Mouse (Mus musculus) skeletal muscle tissue, adult 2 months (tissue): ENCODE data around the gene Cd47.
A peak's percentile ranks its signal among the peaks of the same experiment; 100 is the strongest.

Experiments
- DNase-seq: peaks from one replicate; pipeline ENCODE4 v3.0.0-alpha.2; 2012; ENCODE audit warnings: low read depth, low spot score

Gene Cd47

DNA sequence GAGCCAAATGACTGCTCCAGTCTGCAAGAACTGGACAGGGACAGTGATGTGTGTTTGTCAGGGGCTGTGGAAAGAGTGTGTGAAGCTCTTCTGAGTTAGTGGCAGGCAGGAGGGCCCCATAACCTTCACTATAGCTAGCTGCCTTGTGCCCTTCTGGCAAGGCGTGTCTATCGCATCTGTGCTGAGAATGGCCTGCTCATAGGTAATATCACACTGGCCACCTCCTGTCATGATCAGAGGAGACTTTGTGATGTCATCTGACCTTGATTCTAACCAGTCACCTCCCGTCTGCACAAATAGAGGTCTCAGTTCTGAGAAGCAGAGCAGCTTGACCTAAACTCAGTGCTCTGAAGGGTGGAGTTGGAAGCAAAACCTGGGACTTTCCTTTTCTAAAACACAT is 148.0 kb downstream of the Cd47 start:
- DNase-seq = no peak

DNA sequence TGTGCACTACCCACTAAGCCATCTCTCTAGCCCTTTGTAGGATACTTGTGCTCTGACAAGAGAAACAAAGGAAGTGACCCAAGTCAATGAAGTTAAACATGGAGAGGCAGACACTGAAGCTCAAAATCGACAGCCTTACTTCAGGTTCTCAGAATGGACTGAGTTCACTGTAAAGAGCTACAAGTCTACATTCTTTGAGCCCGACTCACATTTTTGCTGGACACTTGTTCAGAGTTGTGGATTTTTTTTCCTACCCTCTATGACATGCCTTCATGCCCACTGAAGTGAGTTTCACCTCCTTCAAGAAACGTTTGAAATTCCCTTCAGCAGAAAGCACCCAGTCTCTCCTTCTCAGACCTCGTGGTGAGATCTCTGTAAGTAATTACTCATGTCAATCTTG is 148.9 kb downstream of the Cd47 start:
- DNase-seq = no peak

DNA sequence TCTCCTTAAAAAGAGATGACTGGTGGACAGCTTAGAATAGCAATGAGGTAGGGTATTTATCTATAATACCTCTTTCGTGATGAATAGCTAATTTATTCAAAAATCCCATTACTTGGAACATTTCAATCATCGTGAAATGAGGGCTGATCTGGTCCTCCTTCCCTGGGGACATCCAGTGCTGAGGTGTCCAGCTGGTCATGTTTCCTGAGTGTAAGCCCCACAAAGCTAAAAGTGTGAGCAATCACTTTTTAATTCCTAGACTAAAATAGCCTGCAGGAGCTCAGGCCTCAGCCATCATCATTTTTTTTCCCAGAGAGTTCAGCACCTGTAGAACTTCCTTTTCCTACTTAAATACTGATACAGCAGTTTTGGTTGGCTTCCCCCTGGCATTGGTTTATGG is 150.0 kb downstream of the Cd47 start:
- DNase-seq = no peak

DNA sequence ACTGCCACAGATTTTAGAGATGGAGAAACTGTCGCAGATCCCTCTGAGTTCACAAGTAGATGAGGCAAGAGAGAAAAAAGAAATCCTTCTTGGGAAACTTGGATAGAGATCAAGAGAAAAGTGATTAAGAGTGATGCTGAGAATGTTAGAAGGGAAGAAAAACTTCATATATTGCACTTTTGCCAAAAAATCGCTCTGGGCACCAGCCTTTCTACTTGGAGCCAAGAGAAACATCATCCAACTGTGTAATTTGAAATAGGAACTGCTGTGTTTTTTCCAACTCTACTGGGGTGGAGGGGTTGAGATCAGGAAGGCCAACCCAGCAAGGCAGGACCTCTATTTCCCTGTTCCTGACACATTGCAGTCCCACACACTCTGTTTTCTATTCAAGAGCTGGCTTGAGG is 151.0 kb downstream of the Cd47 start:
- DNase-seq = peak; percentile 81

DNA sequence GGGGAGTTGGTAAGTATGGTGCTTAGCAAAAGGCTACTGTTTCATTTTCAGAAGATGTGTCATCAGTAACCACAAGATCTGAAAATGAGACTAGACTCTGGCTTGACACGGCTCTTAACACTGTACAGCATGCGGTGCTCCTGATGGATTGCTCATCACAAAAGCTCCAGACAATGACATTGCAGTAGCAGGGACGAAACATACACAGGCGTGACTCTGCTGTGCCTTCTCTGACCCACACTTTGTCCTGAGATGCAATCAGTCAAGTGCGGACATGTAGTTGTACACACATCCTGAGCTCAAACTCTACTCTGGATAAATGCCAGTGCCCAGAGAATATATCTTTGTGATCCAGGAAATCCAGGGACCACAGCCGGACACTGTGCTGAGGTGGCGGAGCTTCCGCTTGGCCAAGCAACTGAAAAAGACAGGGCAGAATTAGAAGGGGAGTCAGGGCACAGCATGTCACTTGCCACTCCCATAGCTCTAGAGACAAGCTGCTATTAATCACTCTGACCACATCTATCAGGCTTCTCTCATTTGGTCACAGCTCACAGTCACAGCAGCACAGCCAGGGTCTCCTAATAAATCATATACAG is 151.7 kb downstream of the Cd47 start:
- no peak for DNase-seq

DNA sequence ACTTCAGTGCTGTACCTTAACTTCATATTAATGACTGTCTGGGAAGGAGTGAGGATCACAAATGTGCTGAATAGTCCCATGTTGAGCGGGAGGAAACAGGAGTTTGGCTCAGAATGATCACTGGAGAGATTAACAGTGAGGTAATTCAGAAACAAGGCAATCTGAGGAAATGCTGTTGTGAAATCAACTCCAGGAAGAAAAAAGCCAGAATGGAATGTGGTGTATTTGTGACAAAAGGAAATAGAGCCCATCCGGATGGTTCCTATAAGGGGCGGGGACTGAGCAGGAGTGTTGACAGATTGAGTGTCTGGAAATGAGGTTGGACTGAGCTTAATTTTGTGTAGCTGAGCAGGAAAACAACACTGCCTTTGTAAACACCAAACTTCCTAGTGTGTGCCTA is 153.5 kb downstream of the Cd47 start:
- peak; percentile 62 for DNase-seq

DNA sequence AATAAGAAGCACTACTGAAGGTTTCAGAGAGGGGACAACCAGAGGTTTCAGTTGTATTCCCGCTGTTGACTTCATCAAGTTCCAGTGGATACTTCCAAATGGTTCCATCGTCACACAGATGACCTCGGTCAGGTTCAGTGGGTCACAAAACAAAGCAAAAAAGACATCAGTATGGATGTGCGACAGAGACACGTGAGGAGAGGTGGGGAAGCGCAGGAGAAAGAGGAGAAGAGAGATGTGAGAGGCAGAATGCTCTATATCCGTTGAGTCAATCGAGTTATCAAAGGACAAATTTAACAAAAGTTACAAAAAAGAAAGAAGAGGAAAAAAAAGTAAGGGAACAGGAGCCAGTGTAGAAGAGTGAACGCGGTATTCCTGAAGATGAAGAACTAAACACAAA is 154.6 kb downstream of the Cd47 start:
- no peak for DNase-seq

DNA sequence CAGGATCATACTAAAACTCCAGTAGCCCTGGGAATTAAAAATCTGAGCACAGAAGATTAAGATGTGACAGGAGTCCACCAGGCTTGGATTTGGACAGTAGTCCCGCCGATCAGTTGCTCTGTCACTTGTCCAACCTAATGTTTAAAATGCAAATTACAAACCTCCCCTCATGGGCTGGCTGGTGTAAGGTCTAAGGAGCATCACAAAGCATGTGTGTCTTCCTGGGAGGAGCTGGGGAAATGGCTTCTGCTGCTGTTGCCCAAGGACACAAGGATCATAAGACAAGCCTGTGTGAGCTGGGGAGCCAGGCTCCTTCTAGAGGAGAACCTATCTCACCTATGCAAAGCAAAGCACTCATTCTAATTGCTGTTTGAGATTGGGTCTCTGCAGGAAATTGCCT is 155.0 kb downstream of the Cd47 start:
- DNase-seq = no peak

DNA sequence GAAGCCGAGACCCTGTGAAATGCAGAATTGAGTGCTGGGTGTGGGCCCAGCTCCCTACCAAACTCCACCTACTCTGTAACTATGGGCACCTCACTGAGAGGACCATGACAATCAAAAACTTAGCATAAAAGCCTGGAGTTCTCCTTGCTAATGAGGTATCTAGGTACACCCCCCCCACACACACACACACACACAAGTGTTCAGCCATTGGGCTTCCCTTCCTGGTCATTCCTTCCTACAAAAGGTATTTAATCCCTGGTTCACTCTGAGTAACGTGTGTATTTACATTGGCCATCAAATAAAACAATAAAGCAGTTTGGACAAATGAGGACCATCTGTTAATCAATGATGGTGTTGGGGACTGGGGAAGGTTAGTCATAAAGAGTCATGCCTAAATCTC is 155.6 kb downstream of the Cd47 start:
- no peak for DNase-seq

DNA sequence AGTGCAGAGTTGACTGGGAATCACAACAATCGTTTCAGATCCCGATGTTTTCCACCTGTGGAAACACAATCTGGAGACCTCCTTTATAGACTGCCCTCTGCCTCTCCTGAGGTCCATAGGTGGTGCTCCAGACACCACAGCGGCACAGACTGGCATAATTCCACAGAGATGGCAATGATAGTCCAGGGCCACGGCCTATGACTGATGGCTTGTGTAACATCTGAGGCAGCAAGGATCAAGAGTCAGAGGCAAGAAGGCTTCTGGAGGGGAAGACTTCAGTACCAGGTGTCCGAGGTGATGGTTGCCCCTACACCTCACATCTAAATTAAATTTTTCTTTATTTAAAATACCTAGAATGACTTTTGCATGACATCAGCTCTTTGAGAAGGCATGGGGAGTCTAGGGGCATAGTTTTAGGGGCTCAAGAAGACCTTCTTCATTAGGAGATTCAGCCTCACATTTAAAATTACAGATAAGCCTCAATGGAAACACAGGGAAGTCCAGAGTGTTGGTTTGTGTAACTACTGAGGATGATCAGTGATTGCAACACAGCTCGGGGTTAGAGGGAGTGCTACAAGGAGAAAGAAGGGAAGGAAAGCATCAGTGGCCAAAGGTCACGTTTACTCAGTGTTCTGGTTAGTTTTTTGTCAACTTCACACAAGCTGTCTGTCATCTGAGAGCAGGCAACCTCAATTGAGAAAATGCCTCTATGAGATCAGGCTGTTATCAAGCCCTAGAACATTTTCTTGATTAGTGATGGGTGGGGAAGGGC is 156.4 kb downstream of the Cd47 start:
- DNase-seq = no peak

DNA sequence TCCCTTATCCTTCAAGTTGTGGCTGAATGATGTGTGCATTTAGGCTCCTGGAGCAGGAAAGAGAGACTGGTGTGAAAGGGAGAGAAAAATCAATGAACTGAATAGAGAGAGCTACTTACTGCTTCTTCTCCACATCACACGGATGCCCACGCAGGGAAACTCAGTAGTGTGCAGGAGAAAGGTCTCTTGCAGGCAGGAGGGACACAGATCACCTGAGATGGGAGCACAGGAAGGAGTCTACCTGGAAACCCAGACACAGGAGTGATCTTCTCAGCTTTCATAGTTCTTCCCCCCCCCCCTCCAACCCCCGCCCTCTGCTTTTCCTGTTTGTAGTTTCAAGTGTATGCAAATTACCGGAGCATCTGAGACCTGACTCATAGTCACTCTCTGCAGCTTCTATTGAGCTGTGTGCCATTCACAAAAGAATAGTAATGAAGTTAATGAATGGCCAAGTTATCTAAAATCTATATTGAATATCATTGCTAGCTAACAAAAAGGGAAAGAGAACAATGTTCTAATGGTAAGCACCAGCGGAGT is 158.6 kb downstream of the Cd47 start:
- no peak for DNase-seq

DNA sequence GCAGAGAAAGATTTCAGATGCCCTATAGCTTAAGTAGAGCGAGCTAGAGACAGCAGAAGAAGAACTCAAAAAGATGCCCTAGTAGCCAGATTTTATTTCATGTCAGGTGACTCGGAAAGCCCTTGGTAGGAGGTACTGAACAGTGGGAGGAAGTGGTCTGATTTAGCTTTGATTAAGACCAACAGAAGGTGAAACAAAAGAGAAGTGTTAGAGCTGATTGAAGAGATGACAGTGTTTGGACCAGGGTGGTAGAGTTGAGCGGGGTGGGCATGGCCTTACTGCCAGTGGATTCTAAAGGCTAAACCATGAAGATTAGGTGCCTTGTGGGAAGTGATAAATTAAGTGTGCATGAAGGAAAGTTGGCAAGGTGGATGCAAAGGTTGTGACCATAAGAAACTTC is 162.0 kb downstream of the Cd47 start:
- DNase-seq = no peak

DNA sequence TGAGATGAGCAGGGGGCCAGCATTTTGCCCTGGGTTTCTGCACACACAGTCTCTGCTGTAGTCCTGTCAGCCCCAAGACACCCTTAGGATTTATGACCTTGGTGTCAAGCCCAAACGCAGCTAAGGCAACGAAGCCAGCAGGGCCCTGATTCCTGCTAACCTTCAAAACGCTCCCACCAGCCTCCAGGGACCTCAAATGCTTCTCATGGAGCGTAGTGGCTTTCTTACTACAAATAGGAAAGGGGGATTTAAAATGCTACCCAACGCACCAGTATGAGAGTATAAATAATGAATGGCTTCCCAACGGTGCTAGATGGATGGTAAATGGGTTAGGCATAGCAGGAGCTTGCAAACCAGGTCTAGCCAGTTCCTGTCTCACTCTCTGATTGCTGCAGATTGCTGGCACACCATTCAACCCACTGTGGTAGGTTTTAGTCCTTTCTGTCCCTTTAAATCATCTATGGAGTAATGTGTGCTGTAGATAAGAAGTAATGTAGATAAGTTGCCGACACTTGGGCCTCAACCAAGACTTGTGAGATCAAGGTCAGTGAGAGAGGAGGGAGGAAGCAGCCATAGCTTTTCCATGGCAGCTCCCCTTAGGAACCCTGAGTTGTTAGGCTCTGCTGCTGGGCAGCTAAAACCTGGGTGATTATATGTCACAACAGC is 164.1 kb downstream of the Cd47 start:
- no peak for DNase-seq
